Mouse (Mus musculus) kidney, adult 2 months (tissue): Measurements from ENCODE around the gene Als2cr12.

Experiments used
- CTCF ChIP-seq: fragments of 200-500 bp; conservative IDR thresholded peaks from 2 replicates; pipeline ENCODE4 v1.5.1; 2011; ENCODE audit warnings: low read depth, mild to moderate bottlenecking, control low read depth, low read length, moderate library complexity, mixed read lengths; ENCODE audit not compliant: insufficient read depth, insufficient read length
- POLR2A ChIP-seq: fragments of 200-500 bp; IDR thresholded peaks from one replicate; pipeline ENCODE4 v1.6.1; 2011; ENCODE audit warnings: low read depth, low read length, control low read depth

- no peak for TF ChIP-seq POLR2A
- TF ChIP-seq CTCF = no peak
Measured at GRCm38 (mm10) chr1:58744645-58745044, 48.9 kb upstream of the Als2cr12 start.
